Mouse (Mus musculus) lung, adult 2 months (tissue): ENCODE measurements around the gene Praf2.

Experiments
- CTCF ChIP-seq: fragments of 200-500 bp; IDR thresholded peaks from 2 replicates; pipeline ENCODE4 v1.5.1; 2011; ENCODE audit warnings: mild to moderate bottlenecking, low read length, control low read depth; ENCODE audit not compliant: insufficient read depth
- POLR2A ChIP-seq: fragments of 200-500 bp; IDR thresholded peaks from 2 replicates; pipeline ENCODE4 v1.6.1; 2011; ENCODE audit warnings: low read depth, mild to moderate bottlenecking, control low read depth, low read length, borderline replicate concordance; ENCODE audit errors: extremely low read depth

DNA sequence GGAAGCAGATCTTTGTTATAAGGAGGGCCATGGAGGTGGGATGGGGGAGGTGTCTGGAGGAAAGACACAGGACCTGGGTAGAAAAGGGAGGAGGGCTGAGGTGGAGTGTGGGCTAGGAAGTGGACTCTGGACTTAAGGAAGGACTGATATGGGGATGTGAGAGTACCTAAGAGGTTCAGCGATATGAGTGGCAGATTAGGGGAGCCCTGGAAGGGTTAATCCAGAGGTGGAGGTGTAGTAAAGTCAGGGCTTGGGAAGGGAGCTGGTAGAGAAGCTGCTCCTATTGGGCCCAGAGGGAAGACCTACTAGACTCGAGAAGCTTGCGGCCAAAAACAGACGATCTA lies 655 bp downstream of the Praf2 start:
- no peak for TF ChIP-seq CTCF
- no peak for TF ChIP-seq POLR2A
